Mouse (Mus musculus) retina, postnatal 7 days (tissue): Measurements from ENCODE around the gene Cacna2d4.

Experiments used
- DNase-seq: peaks from one replicate; pipeline ENCODE4 v3.0.0-alpha.2; 2012; ENCODE audit warnings: low read depth, low spot score

The Cacna2d4 gene

DNA sequence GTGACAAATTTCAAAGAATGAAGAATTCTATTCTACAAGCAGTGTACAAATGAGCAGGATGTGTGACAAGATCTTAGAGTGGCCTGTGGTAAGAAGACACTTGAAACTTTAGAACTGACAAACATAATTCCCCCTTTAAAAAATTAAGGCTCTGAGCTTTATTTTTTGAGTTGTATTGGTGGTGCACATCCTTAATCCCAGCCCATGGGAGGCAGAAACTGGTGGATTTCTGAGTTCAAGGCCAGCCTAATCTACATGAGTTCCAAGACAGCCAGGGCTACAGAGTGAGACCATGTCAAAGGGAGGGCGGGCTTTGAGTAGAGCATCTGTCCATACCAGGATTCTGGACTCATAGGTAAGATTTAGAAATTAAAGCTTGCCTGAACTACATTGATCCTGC, 150.5 kb downstream of the Cacna2d4 start:
- no peak for DNase-seq

DNA sequence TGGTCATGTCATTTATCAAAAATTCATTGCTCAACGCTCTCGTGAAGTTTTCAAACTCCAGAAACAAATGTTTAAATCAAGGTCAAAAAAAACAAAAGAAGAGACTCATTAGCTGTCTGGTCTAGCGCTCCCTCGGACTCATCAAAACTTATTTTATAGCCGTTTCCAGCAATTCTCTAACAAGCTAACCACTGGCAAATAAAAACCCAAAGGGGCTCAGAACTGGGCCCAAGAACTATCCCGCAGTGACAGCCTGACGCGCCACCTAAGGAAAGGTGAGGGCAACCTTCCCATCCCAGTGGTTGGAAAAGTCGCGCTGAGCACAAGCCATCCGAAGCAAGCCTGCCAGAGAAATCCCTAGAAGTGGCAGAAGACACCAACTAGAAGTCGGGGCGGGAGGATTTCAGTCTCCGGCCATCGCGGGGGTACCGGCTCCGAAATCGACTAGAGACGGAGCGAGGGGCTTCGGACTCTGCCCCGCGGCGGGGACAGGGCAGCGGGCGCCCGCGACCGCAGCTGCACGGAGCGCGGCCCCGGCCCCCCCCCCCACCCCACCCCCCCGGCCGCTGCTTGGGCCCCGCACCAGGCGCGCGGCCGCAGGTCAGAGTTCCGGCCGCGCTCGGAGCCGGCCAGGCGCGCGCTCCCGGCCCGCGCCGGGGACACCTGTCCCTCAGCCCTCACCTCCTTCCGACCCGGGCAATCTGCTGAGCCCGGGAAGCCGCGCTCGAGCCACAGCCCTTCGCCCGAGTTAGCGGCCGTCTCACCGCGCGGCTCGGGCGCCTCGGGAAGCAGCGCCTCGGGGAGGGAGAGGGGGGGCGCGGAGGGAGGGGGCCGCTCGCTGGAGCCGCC, 151.7 kb downstream of the Cacna2d4 start:
- DNase-seq, result no peak

DNA sequence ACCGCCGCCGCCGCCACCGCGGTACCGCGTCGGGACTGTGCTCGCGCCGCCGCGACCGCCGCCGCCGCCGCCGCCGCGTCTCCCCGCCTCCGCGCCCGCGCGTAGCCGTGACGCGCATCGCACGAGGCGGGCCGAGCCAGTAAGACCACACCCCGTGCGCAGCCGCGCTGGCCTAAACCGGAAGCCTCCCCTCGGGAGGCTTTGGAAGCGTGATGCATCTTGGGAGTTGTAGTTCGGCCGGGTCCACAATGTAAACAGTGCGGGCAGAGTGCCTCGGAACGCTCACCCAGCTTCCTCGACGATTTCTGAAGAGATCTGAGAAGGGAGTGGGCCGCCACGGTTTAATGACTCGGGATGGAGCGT, 152.3 kb downstream of the Cacna2d4 start:
- peak; percentile 95 for DNase-seq

DNA sequence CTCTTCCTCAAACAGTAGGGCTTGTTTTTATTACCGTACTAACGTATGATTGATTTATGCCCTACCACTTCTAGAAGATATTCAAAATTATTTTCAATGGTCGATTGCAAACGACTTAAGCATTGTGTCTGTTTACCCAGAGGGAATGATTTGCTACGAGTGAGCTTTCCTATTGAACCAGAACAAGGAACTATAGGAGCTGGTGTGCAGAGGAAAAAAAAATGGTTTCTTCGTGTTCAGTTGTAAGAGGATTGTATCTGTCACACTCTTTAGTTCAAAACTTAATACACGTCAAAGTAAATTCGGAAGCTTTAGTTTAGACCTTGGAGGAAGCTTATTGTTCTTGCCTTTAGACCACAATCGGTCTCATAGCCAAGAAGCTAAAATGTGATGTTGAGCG, 152.8 kb downstream of the Cacna2d4 start:
- no peak for DNase-seq

DNA sequence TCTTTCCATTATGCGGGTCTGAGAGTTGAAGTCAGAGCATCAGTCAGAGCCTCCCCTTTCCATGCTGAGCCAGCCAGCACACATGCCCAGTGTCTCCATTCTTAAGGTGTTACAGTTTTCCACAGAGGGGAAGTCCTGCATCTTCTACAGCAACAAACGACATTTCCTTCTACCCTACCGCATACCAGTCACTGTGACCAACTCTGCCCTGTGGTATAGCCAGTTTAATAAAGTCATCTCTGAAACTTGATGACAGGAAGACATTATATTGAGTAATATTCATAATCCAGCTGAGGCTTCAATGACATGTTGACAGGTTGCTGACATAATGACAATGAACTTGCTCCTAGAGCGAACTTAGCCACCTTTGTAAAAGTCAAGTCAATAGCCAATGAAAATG, 154.4 kb downstream of the Cacna2d4 start:
- no peak for DNase-seq

DNA sequence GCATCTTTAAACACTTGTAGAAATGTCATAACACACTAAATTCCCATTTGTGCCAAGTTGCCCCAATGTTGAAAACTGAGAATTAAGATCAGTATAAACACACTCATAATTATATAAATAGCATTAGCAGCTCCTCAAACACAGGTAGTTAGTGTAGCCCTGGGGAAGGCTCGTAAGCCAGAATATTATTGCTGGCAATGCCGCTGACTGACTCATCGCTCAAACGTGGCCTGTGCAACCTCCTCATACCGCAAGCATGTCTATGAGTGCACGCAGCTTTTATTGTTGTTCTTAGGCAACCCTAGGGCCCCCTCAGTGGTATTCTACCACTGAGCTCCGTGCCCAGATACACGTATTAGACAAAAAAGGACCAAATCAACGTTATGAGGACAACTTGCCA, 156.5 kb downstream of the Cacna2d4 start:
- no peak for DNase-seq

DNA sequence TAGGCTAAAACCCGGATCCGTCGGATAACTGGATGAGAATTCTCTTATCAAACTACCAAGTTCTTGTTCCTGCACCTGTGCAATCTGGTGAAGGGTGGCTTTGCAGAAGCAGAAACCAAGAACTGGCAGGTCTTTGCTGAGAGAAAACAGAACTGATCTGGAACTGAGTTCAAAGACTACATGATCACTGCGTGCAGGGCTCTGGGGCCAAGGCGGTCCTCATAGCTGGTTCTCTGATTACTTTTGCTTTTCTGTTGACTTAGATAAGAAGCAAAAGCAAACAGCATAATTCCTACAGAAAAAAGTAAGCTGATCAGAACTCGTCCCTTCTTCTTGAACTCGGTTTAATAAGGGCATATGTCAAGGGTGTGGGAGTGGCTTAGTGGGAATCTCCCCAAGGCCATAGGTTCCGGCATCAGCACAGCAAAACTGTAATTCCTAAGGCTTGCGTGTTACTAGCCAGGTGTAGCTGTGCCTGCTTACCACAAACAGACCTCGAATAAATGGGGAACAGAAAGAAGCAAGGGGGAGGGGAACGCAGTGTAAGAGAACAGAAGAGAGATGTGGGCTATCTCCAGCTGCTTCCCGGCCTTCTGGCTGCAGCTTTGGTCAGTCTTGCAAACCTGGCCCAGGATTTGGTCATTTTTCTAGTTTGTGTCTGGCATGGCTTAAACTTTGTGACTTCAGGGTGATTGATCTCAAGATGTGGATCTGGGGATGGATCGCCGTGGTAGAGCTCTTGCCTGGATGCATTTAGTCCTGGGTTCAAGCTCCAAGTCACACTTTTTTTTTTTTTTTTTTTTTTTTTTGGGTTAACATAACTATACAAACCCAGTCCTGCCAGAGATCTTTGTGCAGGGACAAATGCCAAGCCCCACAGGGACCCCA, 159.3 kb downstream of the Cacna2d4 start:
- no peak for DNase-seq

DNA sequence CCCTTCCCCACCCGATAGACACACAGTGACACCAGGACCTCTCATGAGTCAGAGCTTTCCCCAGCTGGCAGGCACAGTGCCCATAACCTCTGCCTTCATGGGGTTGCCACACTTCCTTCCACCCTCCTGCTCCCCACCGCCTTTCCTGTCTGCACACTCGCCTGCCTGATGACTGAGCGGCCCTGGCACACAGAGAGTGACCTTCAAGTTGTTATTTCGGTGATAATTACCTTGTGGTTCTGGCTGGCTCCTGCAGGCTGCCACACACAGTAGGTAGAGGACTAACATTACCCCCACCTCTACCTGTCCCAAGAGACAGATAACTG, 159.9 kb downstream of the Cacna2d4 start:
- no peak for DNase-seq

DNA sequence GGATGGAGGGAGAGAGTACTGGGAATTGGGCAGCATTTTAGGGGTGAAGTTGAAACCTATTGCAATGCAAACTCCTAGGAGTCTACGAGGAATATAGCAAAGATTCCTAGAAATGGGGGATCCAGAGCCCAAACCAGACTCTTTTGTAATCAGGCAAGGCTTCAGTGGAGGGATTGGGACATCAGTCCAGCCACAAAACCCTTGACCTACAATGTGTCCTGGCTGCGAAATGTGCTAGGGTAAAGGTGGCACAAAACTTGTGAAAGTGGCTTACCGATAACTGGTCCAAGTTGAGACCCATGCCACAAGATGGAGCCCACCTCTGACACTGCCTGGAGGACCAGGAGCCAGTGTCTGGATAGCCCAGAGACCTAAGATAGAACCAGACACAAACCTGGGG, 163.0 kb downstream of the Cacna2d4 start:
- DNase-seq, result no peak

DNA sequence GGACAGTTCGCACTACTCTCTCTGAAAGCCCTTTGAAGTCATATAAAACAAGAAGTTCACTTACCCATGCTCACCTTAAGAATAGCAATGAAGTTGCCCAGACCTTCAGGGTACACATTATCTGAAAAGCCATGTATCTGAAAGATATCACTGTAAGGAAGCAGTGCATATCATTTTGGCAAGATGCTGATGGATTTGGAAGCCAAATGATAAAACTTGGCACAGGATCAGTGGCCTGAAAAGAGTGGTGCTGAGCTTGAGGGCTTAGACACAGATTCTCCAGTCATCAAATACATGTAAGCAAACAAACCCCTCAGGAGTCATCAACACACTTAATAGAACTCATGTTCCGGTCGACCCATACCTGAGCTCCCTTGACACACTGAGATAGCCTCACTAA, 164.3 kb downstream of the Cacna2d4 start:
- no peak for DNase-seq

DNA sequence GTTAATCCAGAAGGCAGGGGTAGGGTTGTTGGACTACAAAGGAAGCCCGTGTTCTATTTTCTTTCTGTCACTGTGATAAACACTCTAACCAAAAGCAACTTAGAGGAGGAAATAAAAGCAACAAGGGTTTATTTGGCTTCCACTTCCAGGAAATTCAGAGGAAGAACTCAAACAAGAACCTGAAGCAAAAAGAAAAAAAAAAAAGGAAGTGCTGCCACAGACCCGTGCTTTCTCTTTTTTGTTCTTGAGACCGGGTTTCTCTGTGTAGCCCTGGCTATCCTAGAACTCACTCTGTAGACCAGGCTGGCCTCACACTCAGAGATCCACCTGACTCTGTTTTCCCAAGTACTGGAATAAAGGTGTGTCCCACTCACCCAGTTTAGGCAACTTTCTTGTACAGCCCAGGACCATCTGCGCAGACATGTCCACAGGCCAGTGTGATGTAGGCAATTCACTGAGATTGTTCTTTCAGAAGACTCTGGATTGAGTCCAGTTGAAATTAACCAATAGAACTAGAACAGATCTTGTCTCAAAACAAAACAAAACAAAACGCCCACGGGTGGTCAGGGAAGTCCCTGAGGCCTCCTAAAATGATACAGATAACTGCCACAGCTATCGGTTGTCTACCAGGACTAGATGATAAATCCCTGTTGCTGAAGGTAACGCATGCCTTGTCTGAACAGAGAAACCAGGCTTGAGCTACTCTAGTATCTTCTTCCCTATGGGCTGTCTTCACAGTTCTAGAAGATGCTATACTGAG, 165.4 kb downstream of the Cacna2d4 start:
- DNase-seq, result no peak
